Mouse (Mus musculus) G1E (cell line): ENCODE results near the gene Arhgap27. TPM values are rescaled to one million over a fixed set of nuclear protein-coding genes. Genes with fewer than 3 reads are reported as not detected.

Experiments used
- ATAC-seq: 2 replicates; pipeline ENCODE4 v1.8.0; 2016; ENCODE audit warnings: mild to moderate bottlenecking; ENCODE audit not compliant: insufficient number of reproducible peaks, poor library complexity, low FRiP score, severe bottlenecking; ENCODE audit errors: extremely low read depth
- DNase-seq: peaks from one replicate; pipeline ENCODE4 v3.0.0; 2012; ENCODE audit warnings: low spot score
- H3K27me3 ChIP-seq: 2 replicates; pipeline ENCODE4 v1.6.1; 2012; ENCODE audit warnings: mild to moderate bottlenecking, low read length, inconsistent platforms; ENCODE audit not compliant: insufficient read depth
- H3K36me3 ChIP-seq: replicated peaks from 2 replicates; pipeline ENCODE3; 2012; ENCODE audit warnings: mild to moderate bottlenecking, inconsistent platforms
- H3K4me1 ChIP-seq: 2 replicates; pipeline ENCODE4 v1.6.1; 2012; ENCODE audit warnings: low read depth, low read length, inconsistent platforms, mixed read lengths; ENCODE audit not compliant: insufficient read depth
- H3K4me3 ChIP-seq: 2 replicates; pipeline ENCODE4 v1.5.1; 2012; ENCODE audit warnings: low read depth, mild to moderate bottlenecking, inconsistent platforms, low read length, moderate library complexity, mixed read lengths
- H3K9me3 ChIP-seq: replicated peaks from 2 replicates; pipeline ENCODE4 v1.6.1; 2012; ENCODE audit warnings: inconsistent platforms
- CTCF ChIP-seq: IDR thresholded peaks from 2 replicates; pipeline ENCODE4 v1.5.1; 2012; ENCODE audit warnings: low read depth, low read length, inconsistent platforms, mixed read lengths
- GATA1 ChIP-seq: IDR thresholded peaks from 2 replicates; pipeline ENCODE4 v1.6.1; 2012; ENCODE audit warnings: borderline replicate concordance, low read length, inconsistent platforms, mixed read lengths
- GATA2 ChIP-seq: IDR thresholded peaks from 2 replicates; pipeline ENCODE4 v1.6.1; 2012; ENCODE audit warnings: low read depth, low read length, inconsistent platforms, borderline replicate concordance
- POLR2AphosphoS5 ChIP-seq: IDR thresholded peaks from 2 replicates; pipeline ENCODE4 v1.6.1; 2012; ENCODE audit warnings: low read depth, low read length, inconsistent platforms; ENCODE audit not compliant: insufficient replicate concordance
- TAL1 ChIP-seq: conservative IDR thresholded peaks from 2 replicates; pipeline ENCODE4 v1.6.1; 2012; ENCODE audit warnings: low read depth, low read length, inconsistent platforms, mixed read lengths
- polyA plus RNA-seq: library from polyadenylated mRNA; stranded (reverse); fragments of >175 nt; gene quantifications from 2 replicates; pipeline ENCODE4 v1.2.3, GENCODE M21; 2012
- total RNA-seq, 2 experiments: library from RNA; stranded (forward) in 1 of 2; stranded (reverse) in 1 of 2; fragments of 200-1000 nt in 1 of 2; fragments of >200 nt in 1 of 2; fragmentation: Nextera tagmentation in 1 of 2; gene quantifications; 2 replicates each; pipeline ENCODE4 v1.2.3; 2014 to 2017

Arhgap27 gene
- total and polyA plus RNA-seq, 3 experiments, result 5.2 to 12.6 (median 11.5) TPM

DNA sequence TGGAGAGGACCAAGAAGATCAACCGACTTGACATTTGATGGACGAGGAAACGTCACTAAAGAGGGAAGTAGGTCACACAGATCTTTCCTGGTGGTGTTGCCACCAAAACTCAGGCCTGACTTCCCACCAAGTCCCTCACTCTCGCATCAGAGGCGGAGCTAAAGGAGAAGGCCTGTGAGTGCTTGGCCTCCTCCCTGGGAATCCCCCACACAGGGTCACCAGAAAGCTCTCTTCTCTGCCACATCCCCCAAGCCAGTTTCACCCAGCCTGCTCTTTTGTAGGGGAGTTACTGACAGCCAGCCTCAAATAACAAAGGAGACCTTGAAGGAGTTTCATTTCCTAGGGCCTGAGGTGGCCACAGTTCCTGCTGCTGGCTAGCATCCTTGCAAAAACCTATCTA is 48.1 kb downstream of the Arhgap27 start:
- H3K9me3 ChIP-seq, result no peaks in the 10 kb centered on the region
- no peak for TF ChIP-seq GATA1
- TF ChIP-seq TAL1, result no peak
- no peak for TF ChIP-seq GATA2
- TF ChIP-seq CTCF, result no peak
- TF ChIP-seq POLR2AphosphoS5, result no peak
- DNase-seq (no peak), ATAC-seq (no peak)
- peaks cover 19% of the 10 kb centered on the region for H3K4me1 ChIP-seq
- no peaks in the 10 kb centered on the region for H3K36me3 ChIP-seq
- H3K27me3 ChIP-seq, result peaks cover 59% of the 10 kb centered on the region
- H3K4me3 ChIP-seq, result no peak overlapping the region

- Histone ChIP-seq H3K36me3 (no peaks in the 10 kb centered on the region), H3K9me3 (no peaks in the 10 kb centered on the region), H3K27me3 (peaks cover 56% of the 10 kb centered on the region), H3K4me3 (no peak overlapping the region), H3K4me1 (peaks cover 17% of the 10 kb centered on the region)
- no peak for DNase-seq
- no peak for ATAC-seq
- TF ChIP-seq GATA1, result no peak
- no peak for TF ChIP-seq TAL1
- no peak for TF ChIP-seq GATA2
- no peak for TF ChIP-seq CTCF
- no peak for TF ChIP-seq POLR2AphosphoS5
These were observed 48.6 kb downstream of the Arhgap27 start for GRCm38 (mm10) chr11:103314736-103315374.

DNA sequence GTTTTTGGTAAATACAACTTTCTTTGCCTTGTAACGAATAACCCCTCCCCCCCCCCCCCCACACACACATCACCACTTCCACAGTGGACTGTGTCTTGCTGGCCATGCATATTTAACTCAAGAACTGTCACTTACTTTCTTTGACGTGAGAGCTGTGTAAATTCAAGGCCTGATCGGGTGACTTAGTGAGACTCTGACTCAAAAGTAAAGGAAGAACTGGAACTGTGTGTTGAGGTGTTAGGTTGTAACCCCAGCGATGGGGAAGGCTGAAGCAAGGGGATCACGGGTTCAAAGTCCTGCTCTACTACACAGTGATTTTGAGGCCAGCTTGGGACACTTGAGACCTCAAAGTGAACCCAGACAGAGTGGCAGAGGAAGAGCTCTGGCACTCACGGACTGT is 50.0 kb downstream of the Arhgap27 start:
- H3K27me3 ChIP-seq, result peaks cover 47% of the 10 kb centered on the region
- TF ChIP-seq GATA1 (no peak), POLR2AphosphoS5 (no peak), TAL1 (no peak), CTCF (no peak), GATA2 (no peak)

GRCm38 (mm10) chr11:103312655-103313255 is 50.7 kb downstream of the Arhgap27 start:
- peaks cover 29% of the 10 kb centered on the region for H3K4me1 ChIP-seq

More for the DNA sequence above, 50.0 kb downstream of the Arhgap27 start:
- ATAC-seq (no peak), DNase-seq (no peak)
- Histone ChIP-seq H3K4me3 (no peak overlapping the region), H3K4me1 (peaks cover 23% of the 10 kb centered on the region), H3K36me3 (no peaks in the 10 kb centered on the region), H3K9me3 (no peaks in the 10 kb centered on the region)

DNA sequence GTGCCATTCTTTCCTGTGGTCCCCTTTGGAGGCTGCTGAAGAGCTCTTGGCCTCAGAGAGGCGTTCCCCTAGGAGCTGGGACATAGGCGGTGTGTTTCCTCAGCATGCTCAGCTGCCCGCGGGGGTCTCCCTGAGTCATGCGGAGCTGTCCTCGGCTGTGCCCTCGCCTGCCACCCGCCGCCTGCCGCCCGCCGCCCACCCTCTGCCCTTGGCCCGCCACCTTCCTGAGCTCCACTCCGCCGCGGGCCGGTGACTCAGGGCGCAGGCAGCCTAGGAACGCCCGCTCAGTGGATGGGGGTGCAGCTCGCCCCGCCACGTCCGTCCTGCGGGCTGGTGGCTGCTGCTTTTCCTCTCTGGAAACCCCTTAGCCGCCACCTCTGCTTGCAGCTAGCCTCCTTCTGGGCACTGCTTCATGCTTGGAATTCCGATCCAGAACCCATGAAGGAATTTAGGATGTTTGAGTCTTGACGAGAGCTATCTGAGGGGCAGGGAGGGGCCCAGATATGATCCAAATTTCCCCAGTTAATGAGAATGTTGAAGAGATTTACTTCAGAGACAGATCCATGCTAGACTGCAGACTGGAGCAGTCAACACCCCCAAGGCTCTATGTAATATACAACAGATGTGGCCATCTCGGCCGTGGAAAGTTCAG is 51.4 kb downstream of the Arhgap27 start:
- Histone ChIP-seq H3K27me3 (peaks cover 36% of the 10 kb centered on the region), H3K9me3 (no peaks in the 10 kb centered on the region), H3K4me1 (peaks cover 33% of the 10 kb centered on the region), H3K4me3 (no peak overlapping the region), H3K36me3 (no peaks in the 10 kb centered on the region)
- no peak for TF ChIP-seq CTCF
- TF ChIP-seq GATA1, result no peak
- TF ChIP-seq GATA2, result no peak
- no peak for TF ChIP-seq POLR2AphosphoS5
- no peak for TF ChIP-seq TAL1
- ATAC-seq (no peak), DNase-seq (no peak)

More at GRCm38 (mm10) chr11:103312655-103313255, 50.7 kb downstream of the Arhgap27 start:
- H3K4me3 ChIP-seq, result no peak overlapping the region
- TF ChIP-seq GATA1 (no peak), GATA2 (no peak), POLR2AphosphoS5 (no peak), TAL1 (no peak), CTCF (no peak)
- no peak for ATAC-seq
- H3K9me3 ChIP-seq, result no peaks in the 10 kb centered on the region
- H3K36me3 ChIP-seq, result no peaks in the 10 kb centered on the region
- H3K27me3 ChIP-seq, result peaks cover 40% of the 10 kb centered on the region
- DNase-seq, result no peak

GRCm38 (mm10) chr11:103309956-103310574 is 53.4 kb downstream of the Arhgap27 start:
- Histone ChIP-seq H3K27me3 (peaks cover 37% of the 10 kb centered on the region), H3K36me3 (no peaks in the 10 kb centered on the region), H3K4me1 (peaks cover 39% of the 10 kb centered on the region), H3K9me3 (no peaks in the 10 kb centered on the region), H3K4me3 (no peak overlapping the region)
- DNase-seq, result no peak
- ATAC-seq, result no peak
- no peak for TF ChIP-seq GATA2
- no peak for TF ChIP-seq TAL1
- no peak for TF ChIP-seq GATA1
- TF ChIP-seq POLR2AphosphoS5, result no peak
- TF ChIP-seq CTCF, result no peak
